Mouse (Mus musculus) kidney, embryonic 14.5 days (tissue): ENCODE results near the gene Galnt9. TPM values are rescaled to one million over a fixed set of nuclear protein-coding genes. Genes with fewer than 3 reads are reported as not detected.

Experiments
- ATAC-seq: fragments of 200-750 bp; cut with Nextera tagmentation; 2 replicates; pipeline ENCODE4 v1.8.0; 2017; ENCODE audit warnings: moderate number of reproducible peaks, mild to moderate bottlenecking, moderate TSS enrichment, moderate library complexity; ENCODE audit not compliant: low FRiP score, low TSS enrichment
- H3K27ac ChIP-seq: fragments of 300-500 bp; sonication (generic); 2 replicates; pipeline ENCODE4 v1.5.1; 2014; ENCODE audit warnings: low read depth, mild to moderate bottlenecking, low read length, moderate library complexity, mixed read lengths
- H3K27me3 ChIP-seq: fragments of 300-500 bp; sonication (generic); 2 replicates; pipeline ENCODE4 v1.6.1; 2014; ENCODE audit warnings: mild to moderate bottlenecking, low read length; ENCODE audit not compliant: control insufficient read depth, insufficient read depth
- H3K36me3 ChIP-seq: fragments of 300-500 bp; sonication (generic); 2 replicates; pipeline ENCODE4 v1.6.1; 2014; ENCODE audit warnings: low read length, mixed read lengths; ENCODE audit not compliant: control insufficient read depth, insufficient read depth
- H3K4me1 ChIP-seq: fragments of 300-500 bp; sonication (generic); 2 replicates; pipeline ENCODE4 v1.6.1; 2014; ENCODE audit warnings: low read length, mixed read lengths; ENCODE audit not compliant: control insufficient read depth, insufficient read depth
- H3K4me2 ChIP-seq: fragments of 300-500 bp; sonication (generic); replicated peaks from 2 replicates; pipeline ENCODE4 v1.6.1; 2014; ENCODE audit warnings: low read depth, mild to moderate bottlenecking, low read length
- H3K4me3 ChIP-seq: fragments of 300-500 bp; sonication (generic); 2 replicates; pipeline ENCODE4 v1.5.1; 2014; ENCODE audit warnings: mild to moderate bottlenecking, low read length
- H3K9ac ChIP-seq: fragments of 300-500 bp; sonication (generic); 2 replicates; pipeline ENCODE4 v1.6.1; 2014; ENCODE audit warnings: low read depth, mild to moderate bottlenecking, low read length, moderate library complexity
- H3K9me3 ChIP-seq: fragments of 300-500 bp; sonication (generic); 2 replicates; pipeline ENCODE4 v1.6.1; 2016; ENCODE audit warnings: low read length; ENCODE audit not compliant: control insufficient read depth
- WGBS: fragments of 180-500 bp; shearing (Covaris S2); extraction: QIAGEN DNeasy Blood & Tissue Kit; methylation state at CpG from one replicate; pipeline ENCODE4 v1.1.7; 2014; 5-methylcytosine and 5-hydroxymethylcytosine counted together
- polyA plus RNA-seq: library from polyadenylated mRNA; unstranded; fragments of >200 nt; fragmentation: Nextera tagmentation; extraction: Ambion mirVana; gene quantifications from 2 replicates; pipeline ENCODE4 v1.2.1, GENCODE M21; 2014

The Galnt9 gene
- polyA plus RNA-seq, 1 experiment from 2014 or later, result not detected

- H3K4me1 ChIP-seq, result no peaks in the 10 kb centered on the region
- no peak overlapping the region for H3K4me2 ChIP-seq
- H3K4me3 ChIP-seq, result no peak overlapping the region
- H3K27me3 ChIP-seq, result no peaks in the 10 kb centered on the region
- no peak for ATAC-seq
- H3K36me3 ChIP-seq, result no peaks in the 10 kb centered on the region
- no peak overlapping the region for H3K9ac ChIP-seq
- H3K9me3 ChIP-seq, result no peaks in the 10 kb centered on the region
- 10% methylated on average over 8 of the region's 8 CpGs for WGBS
- no peak overlapping the region for H3K27ac ChIP-seq
Measured at GRCm38 (mm10) chr5:110558368-110558767, 14.2 kb downstream of the Galnt9 start.

GRCm38 (mm10) chr5:110559679-110560078, 15.5 kb downstream of the Galnt9 start:
- no peaks in the 10 kb centered on the region for H3K9me3 ChIP-seq
- ATAC-seq, result no peak
- WGBS, result 90% methylated on average over 8 of the region's 8 CpGs
- no peaks in the 10 kb centered on the region for H3K4me1 ChIP-seq
- H3K36me3 ChIP-seq, result no peaks in the 10 kb centered on the region
- no peak overlapping the region for H3K27ac ChIP-seq
- H3K9ac ChIP-seq, result no peak overlapping the region
- no peak overlapping the region for H3K4me2 ChIP-seq
- H3K27me3 ChIP-seq, result no peaks in the 10 kb centered on the region
- no peak overlapping the region for H3K4me3 ChIP-seq

- Histone ChIP-seq H3K9ac (no peak overlapping the region), H3K4me2 (no peak overlapping the region), H3K27ac (no peak overlapping the region), H3K4me1 (no peaks in the 10 kb centered on the region), H3K36me3 (no peaks in the 10 kb centered on the region), H3K4me3 (no peak overlapping the region), H3K27me3 (no peaks in the 10 kb centered on the region), H3K9me3 (no peaks in the 10 kb centered on the region)
- no peak for ATAC-seq
- WGBS, result 85% methylated on average over 16 of the region's 16 CpGs
Measured at GRCm38 (mm10) chr5:110562741-110563326, 18.7 kb downstream of the Galnt9 start.

GRCm38 (mm10) chr5:110564986-110565644, 21.0 kb downstream of the Galnt9 start:
- Histone ChIP-seq H3K36me3 (no peaks in the 10 kb centered on the region), H3K4me1 (no peaks in the 10 kb centered on the region), H3K9ac (no peak overlapping the region), H3K9me3 (no peaks in the 10 kb centered on the region), H3K27ac (no peak overlapping the region), H3K4me3 (no peak overlapping the region), H3K4me2 (no peak overlapping the region), H3K27me3 (no peaks in the 10 kb centered on the region)
- no peak for ATAC-seq
- WGBS, result 35% methylated on average over 4 of the region's 4 CpGs

GRCm38 (mm10) chr5:110567547-110567946, 23.4 kb downstream of the Galnt9 start:
- no peak for ATAC-seq
- H3K27ac ChIP-seq, result no peak overlapping the region
- no peaks in the 10 kb centered on the region for H3K36me3 ChIP-seq
- no peaks in the 10 kb centered on the region for H3K27me3 ChIP-seq
- H3K4me2 ChIP-seq, result no peak overlapping the region
- H3K9ac ChIP-seq, result no peak overlapping the region
- H3K9me3 ChIP-seq, result no peaks in the 10 kb centered on the region
- H3K4me1 ChIP-seq, result no peaks in the 10 kb centered on the region
- 81% methylated on average over 2 of the region's 2 CpGs for WGBS
- no peak overlapping the region for H3K4me3 ChIP-seq

- 72% methylated on average over 6 of the region's 6 CpGs for WGBS
- H3K9me3 ChIP-seq, result no peaks in the 10 kb centered on the region
- H3K4me2 ChIP-seq, result no peak overlapping the region
- H3K9ac ChIP-seq, result no peak overlapping the region
- no peaks in the 10 kb centered on the region for H3K27me3 ChIP-seq
- no peak overlapping the region for H3K4me3 ChIP-seq
- no peak overlapping the region for H3K27ac ChIP-seq
- H3K36me3 ChIP-seq, result no peaks in the 10 kb centered on the region
- ATAC-seq, result no peak
- H3K4me1 ChIP-seq, result no peaks in the 10 kb centered on the region
Measured at GRCm38 (mm10) chr5:110574888-110575287, 30.7 kb downstream of the Galnt9 start.

GRCm38 (mm10) chr5:110579296-110579695, 35.1 kb downstream of the Galnt9 start:
- Histone ChIP-seq H3K4me3 (no peak overlapping the region), H3K4me1 (no peaks in the 10 kb centered on the region), H3K27me3 (no peaks in the 10 kb centered on the region), H3K27ac (no peak overlapping the region), H3K4me2 (no peak overlapping the region), H3K9ac (no peak overlapping the region), H3K36me3 (no peaks in the 10 kb centered on the region), H3K9me3 (no peaks in the 10 kb centered on the region)
- 89% methylated on average over 4 of the region's 4 CpGs for WGBS
- no peak for ATAC-seq

GRCm38 (mm10) chr5:110580569-110581239, 36.5 kb downstream of the Galnt9 start:
- Histone ChIP-seq H3K9me3 (no peaks in the 10 kb centered on the region), H3K27ac (no peak overlapping the region), H3K36me3 (no peaks in the 10 kb centered on the region), H3K4me3 (no peak overlapping the region), H3K9ac (no peak overlapping the region), H3K27me3 (no peaks in the 10 kb centered on the region), H3K4me1 (no peaks in the 10 kb centered on the region), H3K4me2 (no peak overlapping the region)
- ATAC-seq, result no peak
- 91% methylated on average over 19 of the region's 19 CpGs for WGBS
